Mouse (Mus musculus) left cerebral cortex, postnatal 4 days (tissue): ENCODE results near the gene Hist1h4b. TPM values are rescaled to one million over a fixed set of nuclear protein-coding genes. Genes with fewer than 3 reads are reported as not detected.
A peak's percentile ranks its signal among the peaks of the same experiment; 100 is the strongest.
"Not testable (repeated sequence)": the region's sequence is repeated elsewhere in the genome, so short reads cannot be mapped to it uniquely, and the experiment has no call there.

Experiments used
- DNase-seq: peaks from one replicate; pipeline ENCODE4 v3.0.0-alpha.2; 2022
- intact Hi-C: fragments of 180-260 bp; cut with DNase I; formaldehyde crosslinking; loops from one replicate; pipeline ENCODE4 v1.15.1; 2025
- total RNA-seq, 2 experiments: library from RNA; stranded (reverse); gene quantifications; 2 replicates each; pipeline ENCODE4 v1.2.3; 2021

The Hist1h4b gene
- total RNA-seq = 100 to 1,000 TPM; 139 to 151 TPM

- intact Hi-C loops = loop anchor here (10.0 kb wide), 1 partner anchor 192 kb away; the partner anchor contains the start of gene Hist1h3e
These were observed at the start of gene Hist1h4b for GRCm38 (mm10) chr13:23756790-23757189. Gene Hist1h4b, plus strand, starts transcription at chr13:23757013.

GRCm38 (mm10) chr13:23708041-23708440 lies 48.8 kb upstream of the Hist1h4b start:
- no peak for DNase-seq
- intact Hi-C loops = no loop called here

More at GRCm38 (mm10) chr13:23756790-23757189, at the start of gene Hist1h4b:
- DNase-seq = peak; percentile 84

DNA sequence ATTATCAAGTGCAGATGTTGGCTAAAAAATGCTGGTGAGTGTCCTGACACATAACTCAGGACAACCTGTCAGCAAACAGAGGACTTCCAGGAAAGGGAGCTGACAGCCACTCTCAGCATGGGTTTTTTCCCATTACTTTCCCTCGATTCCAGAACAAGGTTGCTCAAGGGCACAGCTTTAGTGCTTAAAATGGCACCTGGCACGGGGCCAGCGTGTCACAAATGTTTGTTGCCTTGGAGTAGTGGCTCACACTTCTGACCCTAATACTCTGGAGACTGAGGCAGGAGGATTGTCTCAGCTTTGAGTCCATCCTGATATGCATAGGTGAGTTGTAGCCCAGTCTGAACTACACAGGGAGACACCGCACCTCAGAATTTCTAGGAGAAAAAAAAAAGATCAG lies 48.2 kb upstream of the Hist1h4b start:
- intact Hi-C loops = no loop called here
- no peak for DNase-seq

DNA sequence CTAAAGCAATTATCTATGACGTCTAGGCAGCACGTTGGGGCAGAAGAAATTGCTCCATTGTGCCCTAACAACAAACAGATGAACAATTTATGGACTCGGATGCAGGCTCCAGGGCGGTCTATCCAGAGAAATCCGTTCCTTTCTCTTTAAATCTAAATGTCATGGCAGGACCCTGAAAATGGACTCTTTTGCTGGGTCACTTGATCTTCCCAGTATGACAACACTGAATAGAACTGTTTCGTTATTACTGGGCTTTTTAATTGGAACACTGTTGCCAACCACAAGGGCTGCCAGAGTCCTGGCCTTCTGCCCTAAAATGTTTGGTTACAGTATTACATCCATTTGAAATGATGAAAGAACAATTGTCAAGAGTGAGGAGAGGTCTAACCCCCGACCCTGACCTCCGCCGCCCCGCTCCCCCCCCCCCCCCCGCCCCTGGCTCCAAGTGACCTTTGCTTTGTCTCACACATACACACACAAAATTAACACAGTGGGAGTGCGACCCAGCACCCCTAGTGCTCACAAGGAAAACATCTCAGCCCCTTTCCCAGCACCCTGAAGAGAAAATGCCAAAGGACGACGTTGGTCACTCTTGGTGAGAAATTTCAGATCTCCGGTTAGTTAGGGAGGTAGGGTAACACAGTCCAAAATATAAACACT lies 47.0 kb upstream of the Hist1h4b start:
- no peak for DNase-seq

DNA sequence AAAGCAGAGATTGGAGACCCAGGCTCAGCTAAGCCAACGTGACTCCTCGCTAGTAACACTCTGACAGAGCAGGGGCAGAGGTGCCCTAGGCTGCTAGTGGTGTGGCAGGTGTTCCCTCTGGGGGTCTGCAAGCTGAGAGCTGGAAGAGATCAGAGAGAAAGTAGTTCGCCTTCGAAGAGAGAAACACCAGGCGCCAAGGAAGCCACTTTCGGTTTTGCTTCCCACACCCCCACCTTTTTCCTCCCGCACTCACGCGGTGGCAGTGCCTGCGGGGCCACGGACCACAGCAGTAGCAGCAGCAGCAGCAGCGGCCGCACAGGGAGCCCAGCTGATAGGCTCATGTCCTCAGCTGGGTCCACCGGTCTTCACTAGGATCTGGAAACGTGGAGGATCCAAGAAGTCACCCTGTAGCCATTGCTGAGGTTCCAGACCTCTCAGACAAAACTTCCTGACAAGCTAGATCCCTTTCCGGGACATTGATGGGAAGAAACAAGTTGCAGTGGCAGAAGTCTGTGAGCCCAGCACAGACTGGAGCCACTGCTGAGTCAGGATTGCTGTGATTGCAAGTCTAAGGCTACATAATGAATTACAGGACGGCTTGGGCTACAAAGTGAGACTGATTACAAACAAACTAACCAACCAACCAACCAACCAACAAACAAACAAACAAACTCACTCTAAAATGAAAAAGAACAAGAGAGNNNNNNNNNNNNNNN lies 46.3 kb upstream of the Hist1h4b start, which contains the start of gene Hfe:
Hfe (minus strand) TSS at position 481 of the 716 bp plus-strand sequence.
- no peak for DNase-seq
- intact Hi-C loops = no loop called here

More for the DNA sequence above, 47.0 kb upstream of the Hist1h4b start:
- intact Hi-C loops = no loop called here

GRCm38 (mm10) chr13:23716261-23717042 lies 40.4 kb upstream of the Hist1h4b start:
- no peak for DNase-seq
- intact Hi-C loops = no loop called here

GRCm38 (mm10) chr13:23717176-23717575 lies 39.6 kb upstream of the Hist1h4b start:
- intact Hi-C loops = no loop called here
- no peak for DNase-seq

DNA sequence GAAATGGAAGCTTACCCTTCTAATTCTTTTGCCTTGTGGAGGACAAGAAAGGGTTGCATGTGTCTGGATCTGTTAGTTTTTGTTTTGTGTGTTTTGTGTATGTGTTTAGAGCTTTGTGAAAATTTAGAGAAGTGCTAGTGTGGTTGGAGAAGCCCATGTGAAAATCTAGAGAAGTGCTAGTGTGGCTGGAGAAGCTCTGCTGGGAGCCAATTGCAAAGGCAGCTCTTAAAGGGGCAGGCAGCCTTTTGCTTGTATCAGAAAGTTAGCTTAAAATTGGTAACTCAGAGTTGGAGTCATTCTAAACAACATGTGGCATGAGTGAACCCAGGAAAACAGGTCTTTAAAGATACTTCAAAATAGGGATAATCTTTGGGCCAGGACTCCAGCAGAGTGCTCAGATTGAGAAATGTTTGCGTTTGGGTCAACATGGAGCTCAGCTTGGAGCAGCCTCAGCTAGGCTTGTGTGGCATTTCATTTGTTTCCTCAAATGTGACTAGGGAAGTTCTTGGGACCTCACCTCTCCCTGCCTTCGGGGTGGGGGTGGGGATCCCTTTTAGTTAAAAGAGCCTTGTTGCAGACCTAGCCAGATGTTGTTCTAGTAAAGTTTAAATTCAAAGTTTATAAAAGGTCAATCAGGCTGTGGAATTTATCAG lies 39.1 kb upstream of the Hist1h4b start:
- DNase-seq, intact Hi-C loops: not testable (repeated sequence)

- intact Hi-C loops = no loop called here
- DNase-seq = no peak
These were observed 32.6 kb upstream of the Hist1h4b start for GRCm38 (mm10) chr13:23724239-23724638.

- intact Hi-C loops = no loop called here
- no peak for DNase-seq
These were observed 31.6 kb upstream of the Hist1h4b start for GRCm38 (mm10) chr13:23725213-23725612.

GRCm38 (mm10) chr13:23728472-23729191 lies 28.2 kb upstream of the Hist1h4b start:
- DNase-seq = no peak
- intact Hi-C loops = no loop called here

- DNase-seq = no peak
- intact Hi-C loops = no loop called here
These were observed 27.7 kb upstream of the Hist1h4b start for GRCm38 (mm10) chr13:23729192-23729525.

- intact Hi-C loops = no loop called here
- DNase-seq = no peak
These were observed 27.1 kb upstream of the Hist1h4b start for GRCm38 (mm10) chr13:23729706-23730105.

- intact Hi-C loops = no loop called here
- DNase-seq = no peak
These were observed 26.3 kb upstream of the Hist1h4b start for GRCm38 (mm10) chr13:23730479-23730878.

- intact Hi-C loops = loop anchor here (2.0 kb wide), 1 partner anchor 31 kb away; no protein-coding TSS in a partner anchor
- no peak for DNase-seq
These were observed 24.5 kb upstream of the Hist1h4b start for GRCm38 (mm10) chr13:23732156-23732804.

GRCm38 (mm10) chr13:23737091-23737490 lies 19.7 kb upstream of the Hist1h4b start:
- no peak for DNase-seq
- intact Hi-C loops = no loop called here

GRCm38 (mm10) chr13:23738041-23738440 lies 18.8 kb upstream of the Hist1h4b start:
- intact Hi-C loops = no loop called here
- no peak for DNase-seq

DNA sequence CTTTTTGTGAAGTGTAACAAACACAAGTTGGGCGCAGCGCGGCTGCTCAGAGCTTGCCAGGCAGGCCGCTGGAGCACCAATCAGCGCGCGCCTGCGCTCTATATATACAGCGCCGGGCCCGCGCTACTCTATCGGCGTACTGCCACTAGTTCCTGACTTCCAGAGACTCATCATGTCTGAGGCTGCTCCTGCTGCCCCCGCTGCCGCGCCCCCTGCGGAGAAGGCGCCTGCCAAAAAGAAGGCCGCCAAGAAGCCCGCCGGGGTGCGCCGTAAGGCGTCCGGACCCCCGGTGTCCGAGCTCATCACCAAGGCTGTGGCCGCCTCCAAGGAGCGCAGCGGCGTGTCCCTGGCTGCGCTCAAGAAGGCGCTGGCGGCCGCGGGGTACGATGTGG lies 18.1 kb upstream of the Hist1h4b start, which contains the start of gene Hist1h1c:
Hist1h1c (plus strand) TSS at position 132 of the 392 bp plus-strand sequence.
- peak; percentile 88 for DNase-seq

More for the DNA sequence above, 18.1 kb upstream of the Hist1h4b start, which contains the start of gene Hist1h1c:
- intact Hi-C loops = no loop called here
